Mouse (Mus musculus) cerebellum, adult 11-12 months (tissue): Measurements from ENCODE around the gene Mrps6.
"Not testable (repeated sequence)": the region's sequence is repeated elsewhere in the genome, so short reads cannot be mapped to it uniquely, and the experiment has no call there.

Experiments
- DNase-seq: peaks from one replicate; pipeline ENCODE4 v3.0.0; 2022

Mrps6 gene

GRCm38 (mm10) chr16:92064801-92065200 is 6.7 kb downstream of the Mrps6 start:
- no peak for DNase-seq

GRCm38 (mm10) chr16:92070338-92070737 is 12.3 kb downstream of the Mrps6 start:
- DNase-seq: no peak

GRCm38 (mm10) chr16:92076797-92077196 is 18.7 kb downstream of the Mrps6 start:
- no peak for DNase-seq

- DNase-seq: no peak
These were observed 25.8 kb downstream of the Mrps6 start for GRCm38 (mm10) chr16:92083771-92084453.

GRCm38 (mm10) chr16:92089225-92089624 is 31.2 kb downstream of the Mrps6 start:
- no peak for DNase-seq

- no peak for DNase-seq
These were observed 33.8 kb downstream of the Mrps6 start for GRCm38 (mm10) chr16:92091876-92092275.

- DNase-seq: no peak
These were observed 40.4 kb downstream of the Mrps6 start for GRCm38 (mm10) chr16:92098351-92099051.

- no peak for DNase-seq
These were observed 41.5 kb downstream of the Mrps6 start for GRCm38 (mm10) chr16:92099598-92099997.

- no peak for DNase-seq
These were observed 42.0 kb downstream of the Mrps6 start for GRCm38 (mm10) chr16:92100111-92100510.

- DNase-seq: no peak
These were observed 44.0 kb downstream of the Mrps6 start for GRCm38 (mm10) chr16:92102115-92102514.

GRCm38 (mm10) chr16:92102931-92103330 is 44.9 kb downstream of the Mrps6 start:
- not testable (repeated sequence) for DNase-seq

GRCm38 (mm10) chr16:92103572-92104331 is 45.7 kb downstream of the Mrps6 start:
- DNase-seq: no peak

- no peak for DNase-seq
These were observed 46.2 kb downstream of the Mrps6 start for GRCm38 (mm10) chr16:92104332-92104590.

GRCm38 (mm10) chr16:92104951-92105350 is 46.9 kb downstream of the Mrps6 start:
- DNase-seq: no peak

GRCm38 (mm10) chr16:92105631-92106030 is 47.6 kb downstream of the Mrps6 start:
- no peak for DNase-seq

- DNase-seq: no peak
These were observed 49.3 kb downstream of the Mrps6 start for GRCm38 (mm10) chr16:92107346-92107745.

GRCm38 (mm10) chr16:92114706-92115241 is 56.7 kb downstream of the Mrps6 start:
- DNase-seq: peak; percentile 61

GRCm38 (mm10) chr16:92115611-92116421 is 57.7 kb downstream of the Mrps6 start:
- peak; percentile 63 for DNase-seq

- no peak for DNase-seq
These were observed 59.5 kb downstream of the Mrps6 start for GRCm38 (mm10) chr16:92117337-92118209.

- DNase-seq: no peak
These were observed 61.0 kb downstream of the Mrps6 start for GRCm38 (mm10) chr16:92119013-92119515.

- DNase-seq: no peak
These were observed 62.9 kb downstream of the Mrps6 start for GRCm38 (mm10) chr16:92120899-92121531.
